Mouse (Mus musculus): ENCODE data around the gene Cntnap2.

- TF ChIP-seq CTCF (IDR thresholded peaks at IDR 0.05; ENCODE audit: low read depth, low read length) (no peak), POLR2A (IDR thresholded peaks at IDR 0.05; ENCODE audit: extremely low read depth, insufficient read depth, low read length) (no peak)
Observed at GRCm38 (mm10) chr6:47042602-47043001, 1983.4 kb downstream of the Cntnap2 start.

Data from liver, adult 2 months (tissue).